Mouse (Mus musculus) activated CD4-positive, CD25-positive, alpha-beta regulatory T cell (primary cell): ENCODE data around the gene Tbc1d16. TPM values are rescaled to one million over a fixed set of nuclear protein-coding genes. Genes with fewer than 3 reads are reported as not detected.

ENCODE experiments used
- polyA plus RNA-seq, 2 experiments: library from polyadenylated mRNA; unstranded; fragments of 100-300 nt; shearing (Covaris generic); gene quantifications; one replicate each; pipeline ENCODE4 v1.2.1; 2017

The Tbc1d16 gene
- under 1 TPM; 0.33 to 0.49 TPM for polyA plus RNA-seq

GRCm38 (mm10) chr11:119228091-119228781, at the start of gene Tbc1d16, which contains the start of gene Ccdc40:
Tbc1d16 (minus strand) TSS chr11:119228499.
Ccdc40 (plus strand) TSS chr11:119228572.

GRCm38 (mm10) chr11:119267768-119268556, 39.7 kb upstream of the Tbc1d16 start, which contains the start of gene Gaa:
Gaa (plus strand) TSS chr11:119267887.

Other genes starting within 250 kb of the Tbc1d16 start
- gene Enpp7, start 240.3 kb downstream of the Tbc1d16 start, polyA plus RNA-seq: not detected
- 1 to 10 TPM; 4.3 to 9.5 TPM for gene Cbx2, start 205.5 kb downstream of the Tbc1d16 start, polyA plus RNA-seq
- gene Cbx8, start 187.5 kb downstream of the Tbc1d16 start, polyA plus RNA-seq: 10 to 100 TPM; 14.7 to 15.5 TPM
- gene Cbx4, start 142.3 kb downstream of the Tbc1d16 start, polyA plus RNA-seq: 10 to 100 TPM; 57.3 to 74.3 TPM
- gene Ccdc40, start 73 bp upstream of the Tbc1d16 start, polyA plus RNA-seq: 1 to 10 TPM; 1.7 to 1.8 TPM
- gene Gaa, start 39.4 kb upstream of the Tbc1d16 start, polyA plus RNA-seq: 10 to 100 TPM in 1 of 2 experiments, 1 to 10 TPM in 1; 7.3 to 17.3 TPM
- gene Eif4a3, start 71.6 kb upstream of the Tbc1d16 start, polyA plus RNA-seq: 100 to 1,000 TPM; 263 to 344 TPM
- gene Card14, start 79.3 kb upstream of the Tbc1d16 start, polyA plus RNA-seq: under 1 TPM in 1 of 2 experiments, not detected in 1; 0.12 TPM
- 10 to 100 TPM; 15.1 to 19.5 TPM for gene Sgsh, start 127.0 kb upstream of the Tbc1d16 start, polyA plus RNA-seq
- 10 to 100 TPM; 12.9 to 22.0 TPM for gene Slc26a11, start 127.1 kb upstream of the Tbc1d16 start, polyA plus RNA-seq
- gene Rnf213, start 164.6 kb upstream of the Tbc1d16 start, polyA plus RNA-seq: 10 to 100 TPM; 18.9 to 23.9 TPM